Mouse (Mus musculus): Measurements from ENCODE around the gene Fkbp2. TPM values are rescaled to one million over a fixed set of nuclear protein-coding genes. Genes with fewer than 3 reads are reported as not detected.

The Fkbp2 gene
- total RNA-seq, 1 experiment = 51.0 TPM

DNA sequence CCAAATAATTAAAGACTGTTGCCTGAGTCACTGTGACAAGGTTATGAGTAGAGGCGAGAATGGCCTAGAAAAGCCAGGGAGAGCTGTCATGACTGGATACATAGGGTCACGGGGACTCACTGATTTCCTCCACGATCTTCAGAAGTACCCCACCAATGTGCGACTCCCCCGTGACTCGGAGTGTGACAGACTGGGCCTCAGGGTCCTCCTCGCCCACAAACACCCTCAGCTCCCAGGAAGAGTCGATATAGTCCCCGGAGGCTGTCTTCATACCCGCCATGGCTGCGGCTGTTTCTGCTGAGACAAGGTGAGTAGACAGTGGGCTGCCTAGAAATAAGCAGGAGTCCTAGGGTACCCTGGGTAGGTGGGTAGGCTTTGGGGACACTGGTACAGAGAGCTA lies 38.2 kb upstream of the Fkbp2 start:
- in situ Hi-C loops (cut with MboI; ENCODE audit: low sequenced_read_pairs in 2 of 2, unreplicated experiment in 2 of 2) = no loop called here
- TF ChIP-seq ZC3H11A (IDR thresholded peaks at IDR 0.05; ENCODE audit: borderline replicate concordance, low read depth, low read length) = no peak
- TF ChIP-seq ZNF384 (IDR thresholded peaks at IDR 0.05; ENCODE audit: low read depth, low read length) = no peak
- no peak for TF ChIP-seq CHD2 (IDR thresholded peaks at IDR 0.05; ENCODE audit: low read depth, low read length)
- no peak for TF ChIP-seq HCFC1 (IDR thresholded peaks at IDR 0.05; ENCODE audit: borderline replicate concordance, insufficient read depth, low read length)
- no peak for TF ChIP-seq MAFK (IDR thresholded peaks at IDR 0.05; ENCODE audit: insufficient read depth, low read depth, low read length)
- Histone ChIP-seq H3K4me3 (ENCODE audit: insufficient read depth in 1 of 2, low read depth in 1 of 2, low read length in 2 of 2, poor library complexity in 1 of 2, severe bottlenecking in 1 of 2) (no peak overlapping the region), H3K36me3 (ENCODE audit: control insufficient read depth, insufficient read depth, low read length, poor library complexity, severe bottlenecking) (peaks cover 44% of the 10 kb centered on the region), H3K4me1 (ENCODE audit: control insufficient read depth in 2 of 2, insufficient read depth in 2 of 2, low read length in 2 of 2, poor library complexity in 1 of 2) (no peaks in the 10 kb centered on the region), H3K27ac (ENCODE audit: insufficient read depth, low read depth, low read length, poor library complexity, severe bottlenecking) (no peak overlapping the region), H3K9ac (ENCODE audit: insufficient read depth, low read depth, low read length, poor library complexity, severe bottlenecking) (no peak overlapping the region), H3K9me3 (ENCODE audit: control insufficient read depth, insufficient read depth, low read depth, low read length) (no peaks in the 10 kb centered on the region)
- DNase-seq (ENCODE audit: low read depth, low spot score) = no peak

DNA sequence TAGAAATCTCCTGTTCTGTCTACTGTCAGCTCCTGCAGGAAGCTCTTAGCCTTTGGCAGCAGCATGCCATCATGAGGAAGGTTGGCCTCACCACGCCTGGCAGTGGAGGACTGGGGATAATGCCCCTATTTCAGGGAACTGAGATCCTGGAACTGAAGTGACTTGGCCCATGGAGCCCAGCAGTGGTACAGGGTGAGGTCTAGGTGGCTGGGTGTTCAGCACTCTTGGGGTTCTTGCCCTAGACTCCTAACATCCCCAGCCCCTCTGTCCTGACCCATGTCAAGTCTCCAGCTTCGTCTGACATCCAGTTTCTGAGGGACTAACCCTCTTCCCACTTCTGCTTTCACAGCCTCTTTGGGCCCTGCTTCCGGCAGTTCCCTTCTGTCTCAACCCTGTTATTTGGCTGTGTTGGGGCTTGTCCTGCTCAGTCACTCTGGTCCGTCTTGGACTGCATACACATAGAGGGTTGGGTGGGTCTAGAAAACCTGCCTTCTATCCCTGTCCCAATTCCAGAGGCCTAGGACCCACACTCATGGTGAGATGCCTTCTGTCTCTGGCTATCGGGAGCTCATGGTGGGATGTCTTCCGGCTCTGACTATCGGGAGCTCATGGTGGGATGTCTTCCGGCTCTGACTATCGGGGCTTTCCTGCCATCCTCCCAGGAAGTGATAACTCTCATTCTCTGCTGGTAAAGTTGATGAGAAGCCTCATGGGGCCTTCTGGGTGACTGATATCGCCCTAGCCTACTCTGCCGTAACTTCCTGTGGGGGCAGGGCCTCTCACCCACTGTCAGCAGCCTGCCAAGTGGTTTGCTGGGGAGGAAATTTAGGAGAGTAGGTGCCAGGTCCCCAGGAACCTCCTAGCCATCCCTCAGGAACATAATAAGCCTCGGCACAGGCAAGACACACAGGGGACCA lies 37.5 kb upstream of the Fkbp2 start:
- no peak for DNase-seq (ENCODE audit: low read depth, low spot score)
- no peaks in the 10 kb centered on the region for H3K4me1 ChIP-seq (ENCODE audit: control insufficient read depth in 2 of 2, insufficient read depth in 2 of 2, low read length in 2 of 2, poor library complexity in 1 of 2)
- no peak overlapping the region for H3K9ac ChIP-seq (ENCODE audit: insufficient read depth, low read depth, low read length, poor library complexity, severe bottlenecking)
- in situ Hi-C loops (cut with MboI; ENCODE audit: low sequenced_read_pairs in 2 of 2, unreplicated experiment in 2 of 2) = no loop called here
- TF ChIP-seq MAFK (IDR thresholded peaks at IDR 0.05; ENCODE audit: insufficient read depth, low read depth, low read length) (no peak), ZNF384 (IDR thresholded peaks at IDR 0.05; ENCODE audit: low read depth, low read length) (no peak), CHD2 (IDR thresholded peaks at IDR 0.05; ENCODE audit: low read depth, low read length) (no peak), ZC3H11A (IDR thresholded peaks at IDR 0.05; ENCODE audit: borderline replicate concordance, low read depth, low read length) (no peak), HCFC1 (IDR thresholded peaks at IDR 0.05; ENCODE audit: borderline replicate concordance, insufficient read depth, low read length) (no peak)
- H3K4me3 ChIP-seq (ENCODE audit: insufficient read depth in 1 of 2, low read depth in 1 of 2, low read length in 2 of 2, poor library complexity in 1 of 2, severe bottlenecking in 1 of 2) = no peak overlapping the region
- H3K9me3 ChIP-seq (ENCODE audit: control insufficient read depth, insufficient read depth, low read depth, low read length) = no peaks in the 10 kb centered on the region
- H3K36me3 ChIP-seq (ENCODE audit: control insufficient read depth, insufficient read depth, low read length, poor library complexity, severe bottlenecking) = peaks cover 39% of the 10 kb centered on the region
- H3K27ac ChIP-seq (ENCODE audit: insufficient read depth, low read depth, low read length, poor library complexity, severe bottlenecking) = no peak overlapping the region

GRCm38 (mm10) chr19:7014481-7015135 lies 34.3 kb upstream of the Fkbp2 start:
- no peak for DNase-seq (ENCODE audit: low read depth, low spot score)
- in situ Hi-C loops (cut with MboI; ENCODE audit: low sequenced_read_pairs in 2 of 2, unreplicated experiment in 2 of 2) = no loop called here
- H3K36me3 ChIP-seq (ENCODE audit: control insufficient read depth, insufficient read depth, low read length, poor library complexity, severe bottlenecking) = peaks cover 11% of the 10 kb centered on the region
- no peak overlapping the region for H3K4me3 ChIP-seq (ENCODE audit: insufficient read depth in 1 of 2, low read depth in 1 of 2, low read length in 2 of 2, poor library complexity in 1 of 2, severe bottlenecking in 1 of 2)
- no peaks in the 10 kb centered on the region for H3K9me3 ChIP-seq (ENCODE audit: control insufficient read depth, insufficient read depth, low read depth, low read length)
- TF ChIP-seq HCFC1 (IDR thresholded peaks at IDR 0.05; ENCODE audit: borderline replicate concordance, insufficient read depth, low read length) = no peak
- no peak for TF ChIP-seq MAFK (IDR thresholded peaks at IDR 0.05; ENCODE audit: insufficient read depth, low read depth, low read length)
- no peak overlapping the region for H3K9ac ChIP-seq (ENCODE audit: insufficient read depth, low read depth, low read length, poor library complexity, severe bottlenecking)
- no peak overlapping the region for H3K27ac ChIP-seq (ENCODE audit: insufficient read depth, low read depth, low read length, poor library complexity, severe bottlenecking)
- H3K4me1 ChIP-seq (ENCODE audit: control insufficient read depth in 2 of 2, insufficient read depth in 2 of 2, low read length in 2 of 2, poor library complexity in 1 of 2) = no peaks in the 10 kb centered on the region

- no peak for DNase-seq (ENCODE audit: low read depth, low spot score)
- TF ChIP-seq ZNF384 (IDR thresholded peaks at IDR 0.05; ENCODE audit: low read depth, low read length) = no peak
- no peak for TF ChIP-seq CHD2 (IDR thresholded peaks at IDR 0.05; ENCODE audit: low read depth, low read length)
- TF ChIP-seq HCFC1 (IDR thresholded peaks at IDR 0.05; ENCODE audit: borderline replicate concordance, insufficient read depth, low read length) = no peak
- no peak for TF ChIP-seq MAFK (IDR thresholded peaks at IDR 0.05; ENCODE audit: insufficient read depth, low read depth, low read length)
- no peak for TF ChIP-seq ZC3H11A (IDR thresholded peaks at IDR 0.05; ENCODE audit: borderline replicate concordance, low read depth, low read length)
- H3K4me1 ChIP-seq (ENCODE audit: control insufficient read depth in 2 of 2, insufficient read depth in 2 of 2, low read length in 2 of 2, poor library complexity in 1 of 2) = no peaks in the 10 kb centered on the region
- H3K9ac ChIP-seq (ENCODE audit: insufficient read depth, low read depth, low read length, poor library complexity, severe bottlenecking) = no peak overlapping the region
- in situ Hi-C loops (cut with MboI; ENCODE audit: low sequenced_read_pairs in 2 of 2, unreplicated experiment in 2 of 2) = no loop called here
- H3K27ac ChIP-seq (ENCODE audit: insufficient read depth, low read depth, low read length, poor library complexity, severe bottlenecking) = no peak overlapping the region
- peaks cover 5% of the 10 kb centered on the region; the same call in 1 of the 2 replicates for H3K36me3 ChIP-seq (ENCODE audit: control insufficient read depth, insufficient read depth, low read length, poor library complexity, severe bottlenecking)
- no peak overlapping the region for H3K4me3 ChIP-seq (ENCODE audit: insufficient read depth in 1 of 2, low read depth in 1 of 2, low read length in 2 of 2, poor library complexity in 1 of 2, severe bottlenecking in 1 of 2)
- no peaks in the 10 kb centered on the region for H3K9me3 ChIP-seq (ENCODE audit: control insufficient read depth, insufficient read depth, low read depth, low read length)
Observed at GRCm38 (mm10) chr19:7013984-7014383, 33.7 kb upstream of the Fkbp2 start.

All from ES-E14 (cell line).